Mouse (Mus musculus): ENCODE data around the gene Rnft2. TPM values are rescaled to one million over a fixed set of nuclear protein-coding genes. Genes with fewer than 3 reads are reported as not detected.

Gene Rnft2
- polyA plus RNA-seq, 1 experiment from 2014 or later: 0.97 TPM

DNA sequence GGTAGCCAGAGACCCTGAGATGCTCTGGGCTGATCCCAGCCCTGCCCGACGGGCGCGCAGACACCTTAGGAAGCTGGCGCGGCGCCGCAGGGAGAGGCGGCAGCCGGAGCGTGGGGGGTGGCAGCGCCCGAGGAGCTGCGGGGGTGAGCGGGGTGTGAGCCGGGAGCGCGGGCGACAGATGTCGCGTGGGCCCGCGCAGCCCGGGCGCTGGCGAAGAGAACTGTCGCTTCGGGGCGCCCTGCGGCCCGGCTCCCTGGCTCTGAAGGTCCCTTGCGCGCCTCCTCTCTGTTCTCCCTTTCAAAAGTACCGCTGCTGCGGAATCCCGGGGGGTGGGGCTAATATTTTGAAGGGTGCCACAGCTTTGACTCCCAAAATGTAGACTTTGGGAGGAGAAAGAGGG, 73.3 kb downstream of the Rnft2 start:
- H3K27me3 ChIP-seq: peaks cover 78% of the 10 kb centered on the region
- H3K9me3 ChIP-seq (replicated peaks): no peaks in the 10 kb centered on the region
- H3K27ac ChIP-seq: no peak overlapping the region
- WGBS: under 1% methylated on average over 36 of the region's 36 CpGs
- peak overlapping the region; percentile 81 for H3K4me2 ChIP-seq
- H3K4me1 ChIP-seq (replicated peaks): peaks cover 34% of the 10 kb centered on the region
- no peak for ATAC-seq (replicated peaks; ENCODE audit: insufficient number of reproducible peaks, insufficient read depth, low FRiP score, low read depth)
- H3K9ac ChIP-seq: peak overlapping the region; percentile 26; the same call in 1 of the 2 replicates
- peak overlapping the region; percentile 50 for H3K4me3 ChIP-seq
- H3K36me3 ChIP-seq: no peaks in the 10 kb centered on the region

DNA sequence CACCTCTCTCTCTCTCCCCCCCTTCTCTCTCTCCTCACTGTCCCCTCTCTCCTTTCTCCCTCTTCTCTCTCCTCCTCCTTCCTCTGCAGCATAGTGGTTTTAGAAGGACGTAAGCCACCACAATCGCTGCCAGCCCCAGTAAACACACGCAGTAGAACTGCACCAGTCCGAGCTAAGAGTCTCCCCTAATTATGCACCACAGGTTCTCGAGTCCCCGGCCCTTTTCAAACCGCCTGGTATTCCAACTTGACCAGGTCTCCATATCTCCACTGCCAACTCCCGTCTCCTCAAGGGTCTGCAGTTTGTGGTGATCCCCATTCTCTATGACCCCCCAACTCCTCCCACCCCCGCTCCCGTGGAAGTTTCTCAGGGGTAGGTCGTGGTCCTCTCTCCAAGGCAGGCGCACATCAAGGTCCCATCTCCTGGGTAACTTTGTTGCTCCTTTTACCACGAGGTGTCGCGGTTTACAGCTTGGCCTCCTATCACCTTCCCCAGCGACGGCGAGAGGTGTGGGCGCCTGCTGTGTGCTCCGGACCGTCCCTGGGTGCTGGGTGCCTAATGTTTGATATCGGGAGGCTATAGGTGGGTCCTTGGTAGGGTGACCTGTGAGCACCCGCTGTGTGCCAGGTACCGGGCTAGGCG, 73.9 kb downstream of the Rnft2 start:
- Histone ChIP-seq H3K9me3 (replicated peaks) (no peaks in the 10 kb centered on the region), H3K27ac (no peak overlapping the region), H3K4me1 (replicated peaks) (peaks cover 34% of the 10 kb centered on the region), H3K27me3 (peaks cover 78% of the 10 kb centered on the region), H3K4me3 (peak overlapping the region; percentile 50), H3K9ac (no peak overlapping the region), H3K4me2 (peak overlapping the region; percentile 81), H3K36me3 (no peaks in the 10 kb centered on the region)
- peak; percentile 30; the same call in 1 of the 2 replicates for ATAC-seq (replicated peaks; ENCODE audit: insufficient number of reproducible peaks, insufficient read depth, low FRiP score, low read depth)
- WGBS: 1% methylated on average over 25 of the region's 25 CpGs

DNA sequence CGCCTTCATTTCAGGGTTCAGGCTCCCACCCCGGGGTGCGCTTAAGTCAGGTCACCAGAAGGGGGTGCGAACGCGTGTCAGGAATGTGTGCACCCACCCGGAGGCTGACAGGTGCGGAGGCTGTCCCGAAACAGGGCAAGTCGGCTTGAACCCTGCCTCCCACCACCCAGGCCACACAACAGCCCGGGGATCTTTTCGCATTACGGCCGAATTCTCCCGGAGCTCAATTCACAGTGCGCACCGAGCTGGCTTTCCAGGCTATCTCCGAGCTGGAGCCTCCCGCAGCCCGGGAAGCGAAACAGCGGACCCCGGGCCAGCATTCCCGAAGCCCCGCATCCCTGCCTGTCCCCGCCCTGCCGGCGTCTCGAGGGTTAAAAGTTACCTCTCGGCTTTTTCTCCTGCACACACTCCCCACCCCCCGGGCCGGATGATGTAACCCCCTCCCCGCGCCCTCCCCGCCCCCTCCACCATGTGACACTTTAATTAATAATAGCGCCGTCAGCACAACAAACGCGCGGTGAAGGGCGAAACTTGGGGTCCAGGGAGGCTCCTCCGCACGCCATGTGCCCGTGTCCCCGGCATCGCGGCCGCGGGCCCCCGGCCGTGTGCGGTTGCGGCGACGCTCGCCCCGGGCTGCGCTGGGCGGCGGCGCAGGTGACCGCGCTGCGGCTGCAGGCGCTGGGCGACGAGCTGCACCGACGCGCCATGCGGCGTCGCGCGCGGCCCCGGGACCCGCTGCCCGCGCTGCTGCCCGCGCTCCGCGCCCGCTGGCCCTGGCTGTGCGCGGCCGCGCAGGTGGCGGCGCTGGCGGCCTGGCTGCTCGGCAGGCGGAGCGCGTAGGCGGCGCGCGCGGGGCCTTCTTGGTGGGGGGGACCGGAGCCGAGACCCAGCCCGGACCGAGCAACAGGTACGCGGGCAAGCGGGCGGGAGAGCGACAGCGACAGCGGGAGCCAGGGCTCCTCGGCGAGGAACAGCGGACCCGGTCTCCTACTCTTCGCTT, 75.4 kb downstream of the Rnft2 start:
- WGBS: under 1% methylated on average over 104 of the region's 117 CpGs
- no peaks in the 10 kb centered on the region for H3K36me3 ChIP-seq
- no peak for ATAC-seq (replicated peaks; ENCODE audit: insufficient number of reproducible peaks, insufficient read depth, low FRiP score, low read depth)
- H3K4me2 ChIP-seq: peak overlapping the region; percentile 100
- H3K27me3 ChIP-seq: peaks cover 75% of the 10 kb centered on the region
- H3K4me3 ChIP-seq: peak overlapping the region; percentile 56
- H3K27ac ChIP-seq: no peak overlapping the region
- no peaks in the 10 kb centered on the region for H3K9me3 ChIP-seq (replicated peaks)
- H3K4me1 ChIP-seq (replicated peaks): peaks cover 31% of the 10 kb centered on the region
- peak overlapping the region; percentile 55 for H3K9ac ChIP-seq

DNA sequence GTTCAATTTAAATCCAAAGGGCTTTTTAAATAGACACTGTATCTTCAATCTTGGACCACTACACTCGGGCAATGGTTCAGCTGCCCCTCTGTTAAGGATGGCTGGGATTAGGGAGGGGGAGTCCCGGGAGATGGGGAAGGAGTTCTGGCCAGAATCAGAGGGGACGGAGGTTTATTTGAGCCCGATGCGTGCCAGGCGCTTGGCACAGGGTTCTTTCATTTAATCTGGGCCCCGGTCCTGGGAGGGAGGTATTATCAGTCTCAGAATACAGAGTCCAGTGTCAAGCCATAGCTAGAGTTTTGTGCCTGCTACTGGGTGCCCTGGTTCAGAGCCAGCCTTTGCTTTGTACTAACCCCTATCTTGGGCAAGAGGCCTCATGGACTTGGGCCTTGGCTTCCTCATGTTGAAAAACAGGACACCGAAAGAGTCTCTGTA, 77.3 kb downstream of the Rnft2 start:
- no peak for ATAC-seq (replicated peaks; ENCODE audit: insufficient number of reproducible peaks, insufficient read depth, low FRiP score, low read depth)
- WGBS: 62% methylated on average over 8 of the region's 8 CpGs
- no peaks in the 10 kb centered on the region for H3K36me3 ChIP-seq
- no peaks in the 10 kb centered on the region for H3K9me3 ChIP-seq (replicated peaks)
- no peak overlapping the region for H3K4me3 ChIP-seq
- H3K4me2 ChIP-seq: no peak overlapping the region
- H3K27ac ChIP-seq: no peak overlapping the region
- H3K27me3 ChIP-seq: peaks cover 75% of the 10 kb centered on the region
- peaks cover 29% of the 10 kb centered on the region for H3K4me1 ChIP-seq (replicated peaks)
- H3K9ac ChIP-seq: no peak overlapping the region

DNA sequence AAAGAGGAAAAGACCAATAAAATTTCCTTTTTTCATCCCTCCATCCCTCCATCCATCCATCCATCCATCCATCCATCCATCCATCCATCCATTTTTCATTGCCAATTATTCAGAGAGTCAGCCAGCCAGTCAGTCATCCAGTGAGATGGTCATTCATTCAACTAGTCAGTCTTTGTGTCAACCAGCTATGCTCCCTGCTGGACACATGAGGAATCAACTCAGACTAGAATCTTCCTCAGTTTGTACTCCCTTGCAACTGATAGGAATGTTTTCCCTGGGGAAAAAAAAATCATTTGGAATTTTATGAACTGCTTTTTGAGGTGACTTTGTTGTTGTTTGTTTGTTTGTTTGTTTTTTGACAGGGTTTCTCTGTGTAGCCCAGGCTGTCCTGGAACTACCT, 79.5 kb downstream of the Rnft2 start:
- no peaks in the 10 kb centered on the region for H3K9me3 ChIP-seq (replicated peaks)
- H3K36me3 ChIP-seq: no peaks in the 10 kb centered on the region
- peaks cover 67% of the 10 kb centered on the region for H3K27me3 ChIP-seq
- no peak overlapping the region for H3K4me3 ChIP-seq
- no peak overlapping the region for H3K9ac ChIP-seq
- no peak for ATAC-seq (replicated peaks; ENCODE audit: insufficient number of reproducible peaks, insufficient read depth, low FRiP score, low read depth)
- H3K27ac ChIP-seq: no peak overlapping the region
- peaks cover 11% of the 10 kb centered on the region for H3K4me1 ChIP-seq (replicated peaks)
- no peak overlapping the region for H3K4me2 ChIP-seq

DNA sequence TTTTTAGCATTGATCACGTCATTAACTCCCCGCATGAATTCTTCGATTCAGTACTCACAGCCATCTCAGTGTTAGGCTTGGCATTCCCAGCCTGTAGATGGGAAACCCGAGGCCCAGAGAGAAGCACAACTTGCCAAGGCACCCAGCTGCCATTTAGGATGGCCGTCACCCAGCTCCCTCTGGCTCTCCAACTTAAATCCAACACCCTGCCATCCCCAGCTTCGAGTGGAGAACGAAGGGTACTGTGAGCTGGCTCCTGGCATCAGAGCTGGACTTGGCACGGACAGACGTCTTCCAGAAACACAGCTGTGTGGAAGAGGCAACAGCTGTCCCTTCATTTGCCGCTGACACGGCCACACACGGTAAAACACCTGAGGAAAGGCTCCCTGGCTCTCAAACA, 80.3 kb downstream of the Rnft2 start, which contains the start of gene Hrk:
Gene Hrk, plus strand, starts transcription at position 68 of the 400 bp plus-strand sequence.
- ATAC-seq (replicated peaks; ENCODE audit: insufficient number of reproducible peaks, insufficient read depth, low FRiP score, low read depth): no peak
- Histone ChIP-seq H3K9me3 (replicated peaks) (no peaks in the 10 kb centered on the region), H3K36me3 (no peaks in the 10 kb centered on the region), H3K27ac (no peak within 1 kb of the TSS), H3K9ac (no peak within 1 kb of the TSS), H3K27me3 (peaks cover 58% of the 10 kb centered on the region), H3K4me3 (no peak within 1 kb of the TSS), H3K4me2 (no peak within 1 kb of the TSS), H3K4me1 (replicated peaks) (peaks cover 6% of the 10 kb centered on the region)
- whole genome bisulfite sequencing: 55% methylated on average over 12 of the region's 12 CpGs

DNA sequence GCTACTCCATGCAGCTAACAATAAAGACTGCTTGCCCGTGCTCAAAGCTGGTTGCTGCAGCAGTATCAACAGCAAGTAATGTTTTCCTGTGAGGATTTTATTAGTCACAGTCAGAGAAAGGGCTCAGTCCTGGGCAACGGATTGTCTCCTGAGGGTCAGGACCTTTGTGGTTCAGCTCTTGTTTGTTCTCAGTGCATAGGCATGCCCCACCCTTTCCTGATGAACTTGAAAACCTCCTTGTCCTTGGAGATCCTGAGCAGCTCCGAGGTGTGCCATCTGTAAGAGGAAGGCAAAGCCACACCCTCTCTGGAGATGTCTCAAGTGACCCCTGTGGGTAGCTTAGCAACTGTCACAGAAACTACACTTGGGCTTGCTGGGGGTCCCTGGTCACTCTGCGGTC, 84.2 kb downstream of the Rnft2 start:
- Histone ChIP-seq H3K9me3 (replicated peaks) (no peaks in the 10 kb centered on the region), H3K4me3 (no peak overlapping the region), H3K27me3 (peaks cover 35% of the 10 kb centered on the region), H3K27ac (no peak overlapping the region), H3K9ac (no peak overlapping the region), H3K4me2 (no peak overlapping the region), H3K36me3 (no peaks in the 10 kb centered on the region), H3K4me1 (replicated peaks) (0 out of 2 replicates have a peak, but pooled peaks cover 5% of the 10 kb centered on the region)
- 36% methylated on average over 4 of the region's 4 CpGs for WGBS
- no peak for ATAC-seq (replicated peaks; ENCODE audit: insufficient number of reproducible peaks, insufficient read depth, low FRiP score, low read depth)

DNA sequence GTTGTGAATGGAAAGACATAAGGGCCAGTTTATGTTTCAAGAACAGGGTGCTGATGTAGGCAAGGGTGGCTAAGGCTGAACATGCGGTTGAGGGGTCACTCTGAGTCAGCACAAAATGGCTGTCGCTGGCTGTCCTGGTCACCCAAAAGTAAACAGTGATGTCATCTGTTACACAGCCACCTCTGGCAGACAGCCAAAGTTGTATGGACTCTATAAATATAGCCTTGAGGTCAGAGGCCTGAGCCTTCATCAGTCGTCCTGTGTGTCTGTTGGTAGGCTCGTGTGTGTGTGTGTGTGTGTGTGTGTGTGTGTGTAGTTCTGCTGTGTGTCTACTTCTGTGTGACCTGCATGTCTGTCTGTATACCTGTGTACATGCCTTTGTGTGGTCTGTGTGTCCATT, 87.9 kb downstream of the Rnft2 start:
- Histone ChIP-seq H3K4me3 (no peak overlapping the region), H3K4me2 (no peak overlapping the region), H3K27ac (no peak overlapping the region), H3K36me3 (no peaks in the 10 kb centered on the region), H3K27me3 (peaks cover 7% of the 10 kb centered on the region), H3K9ac (no peak overlapping the region), H3K9me3 (replicated peaks) (no peaks in the 10 kb centered on the region), H3K4me1 (replicated peaks) (peaks cover 21% of the 10 kb centered on the region)
- 11% methylated on average over 4 of the region's 4 CpGs for WGBS
- ATAC-seq (replicated peaks; ENCODE audit: insufficient number of reproducible peaks, insufficient read depth, low FRiP score, low read depth): no peak; the same call in 1 of the 2 replicates

DNA sequence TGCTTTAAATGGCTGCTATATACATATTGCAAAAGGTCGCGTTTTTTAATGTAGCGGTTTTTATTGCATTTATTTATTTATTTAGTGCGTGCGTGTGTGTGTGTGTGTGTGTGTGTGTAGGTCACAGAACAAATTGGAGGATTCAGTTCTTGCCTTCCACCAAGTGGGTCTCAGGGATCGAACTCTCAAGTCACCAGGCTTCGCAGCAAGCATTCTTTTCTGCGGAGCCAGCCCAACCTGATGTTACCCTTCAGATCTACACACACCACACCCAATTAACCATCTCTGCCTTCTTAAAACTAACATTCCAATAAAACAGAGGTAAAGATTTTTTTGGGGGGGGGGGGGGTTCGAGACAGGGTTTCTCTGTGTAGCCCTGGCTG, 89.4 kb downstream of the Rnft2 start:
- Histone ChIP-seq H3K27me3 (no peaks in the 10 kb centered on the region), H3K4me1 (replicated peaks) (peaks cover 27% of the 10 kb centered on the region), H3K36me3 (peaks cover 8% of the 10 kb centered on the region; the same call in 1 of the 2 replicates), H3K27ac (no peak overlapping the region), H3K9ac (no peak overlapping the region; the same call in 1 of the 2 replicates), H3K4me3 (peak overlapping the region; percentile 97), H3K4me2 (peak overlapping the region; percentile 85), H3K9me3 (replicated peaks) (no peaks in the 10 kb centered on the region)
- WGBS: 25% methylated on average over 9 of the region's 9 CpGs
- no peak for ATAC-seq (replicated peaks; ENCODE audit: insufficient number of reproducible peaks, insufficient read depth, low FRiP score, low read depth)

DNA sequence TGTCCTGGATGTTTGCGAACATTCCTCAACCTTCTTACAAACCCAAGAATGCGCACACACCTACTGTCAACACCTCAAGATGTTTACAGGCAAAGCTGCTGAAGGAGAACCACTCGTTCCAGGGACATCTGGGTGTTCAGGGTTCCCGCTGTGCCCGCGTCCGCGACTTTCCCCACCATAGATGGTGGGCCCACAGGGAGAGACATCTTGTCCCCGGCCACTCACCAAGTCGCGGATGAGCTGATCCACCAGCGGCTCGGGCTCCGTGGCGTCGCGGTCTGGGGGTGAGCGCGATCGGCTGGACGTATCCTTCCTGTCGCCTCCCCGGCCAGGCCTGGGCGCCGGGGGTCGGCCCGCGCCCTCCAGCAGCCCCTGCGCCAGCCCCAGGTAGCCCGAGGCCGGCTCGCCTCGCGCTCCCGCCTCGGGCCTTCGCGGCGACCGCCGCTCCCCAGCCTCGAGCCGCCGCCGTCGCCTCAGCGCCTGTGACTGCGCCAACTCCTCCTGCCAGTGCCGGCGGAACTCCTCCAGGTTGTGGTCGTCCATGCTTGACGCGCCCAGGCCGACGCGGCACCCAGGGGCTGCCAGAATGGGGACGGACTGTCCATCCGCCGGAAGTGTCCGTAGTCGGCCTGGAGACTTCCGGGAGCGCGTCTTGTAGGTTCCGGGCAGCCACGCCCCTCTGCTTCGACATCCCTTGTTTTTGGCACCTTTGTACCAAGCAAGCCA, 89.9 kb downstream of the Rnft2 start, which contains the start of gene Fbxw8:
Gene Fbxw8, minus strand, starts transcription at position 626 of the 726 bp plus-strand sequence.
- Histone ChIP-seq H3K4me2 (peak within 1 kb of the TSS; percentile 85), H3K9ac (peak within 1 kb of the TSS; percentile 96), H3K36me3 (peaks cover 10% of the 10 kb centered on the region; the same call in 1 of the 2 replicates), H3K27me3 (no peaks in the 10 kb centered on the region), H3K4me1 (replicated peaks) (peaks cover 33% of the 10 kb centered on the region), H3K9me3 (replicated peaks) (no peaks in the 10 kb centered on the region), H3K4me3 (peak within 1 kb of the TSS; percentile 97), H3K27ac (peak within 1 kb of the TSS; percentile 74)
- WGBS: under 1% methylated on average over 61 of the region's 67 CpGs
- peak; percentile 75 for ATAC-seq (replicated peaks; ENCODE audit: insufficient number of reproducible peaks, insufficient read depth, low FRiP score, low read depth)

DNA sequence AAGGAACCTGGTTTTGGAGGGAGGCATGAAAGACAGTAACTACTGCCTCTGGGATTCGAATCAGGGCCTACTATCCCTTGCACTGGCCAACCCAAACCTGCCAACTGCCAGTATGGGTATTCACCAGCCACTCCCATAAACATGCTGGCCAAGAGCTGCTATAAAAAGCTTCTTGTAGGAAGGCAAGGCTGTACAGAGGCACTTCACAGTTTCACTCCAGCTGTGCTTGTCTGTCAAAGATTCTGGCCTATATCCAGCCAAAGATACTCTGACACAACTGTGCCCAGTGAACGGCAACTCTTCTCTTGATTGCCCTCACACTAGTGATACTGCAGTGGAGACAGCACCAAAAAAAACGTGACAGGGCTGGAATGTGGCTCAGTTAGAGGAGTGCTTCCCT, 95.2 kb downstream of the Rnft2 start:
- H3K4me1 ChIP-seq (replicated peaks): peaks cover 65% of the 10 kb centered on the region
- H3K27ac ChIP-seq: peak overlapping the region; percentile 8; the same call in 1 of the 2 replicates
- peaks cover 10% of the 10 kb centered on the region; the same call in 1 of the 2 replicates for H3K36me3 ChIP-seq
- ATAC-seq (replicated peaks; ENCODE audit: insufficient number of reproducible peaks, insufficient read depth, low FRiP score, low read depth): peak; percentile 53
- 47% methylated on average over 3 of the region's 3 CpGs for WGBS
- H3K9me3 ChIP-seq (replicated peaks): no peaks in the 10 kb centered on the region
- H3K9ac ChIP-seq: no peak overlapping the region
- no peaks in the 10 kb centered on the region for H3K27me3 ChIP-seq
- no peak overlapping the region for H3K4me3 ChIP-seq
- H3K4me2 ChIP-seq: no peak overlapping the region

Data from heart, embryonic 15.5 days (tissue).